Mouse (Mus musculus) neural tube, embryonic 13.5 days (tissue): Measurements from ENCODE around the gene Zfp956. TPM values are rescaled to one million over a fixed set of nuclear protein-coding genes. Genes with fewer than 3 reads are reported as not detected.
"Not testable (repeated sequence)": the region's sequence is repeated elsewhere in the genome, so short reads cannot be mapped to it uniquely, and the experiment has no call there.

Experiments
- ATAC-seq: fragments of 200-750 bp; cut with Nextera tagmentation; 2 replicates; pipeline ENCODE4 v1.8.0; 2017; ENCODE audit warnings: low read depth, mild to moderate bottlenecking, moderate TSS enrichment, moderate library complexity
- H3K27ac ChIP-seq: fragments of 300-500 bp; sonication (generic); replicated peaks from 2 replicates; pipeline ENCODE4 v1.5.1; 2015; ENCODE audit warnings: moderate library complexity, mild to moderate bottlenecking, inconsistent platforms
- H3K27me3 ChIP-seq: fragments of 300-500 bp; sonication (generic); 2 replicates; pipeline ENCODE4 v1.6.1; 2015; ENCODE audit warnings: mild to moderate bottlenecking, inconsistent platforms
- H3K36me3 ChIP-seq: fragments of 300-500 bp; sonication (generic); 2 replicates; pipeline ENCODE4 v1.6.1; 2015; ENCODE audit warnings: mild to moderate bottlenecking, inconsistent platforms
- H3K4me1 ChIP-seq: fragments of 300-500 bp; sonication (generic); replicated peaks from 2 replicates; pipeline ENCODE4 v1.6.1; 2015; ENCODE audit warnings: inconsistent platforms
- H3K4me2 ChIP-seq: fragments of 300-500 bp; sonication (generic); 2 replicates; pipeline ENCODE4 v1.6.1; 2015; ENCODE audit warnings: inconsistent platforms, mild to moderate bottlenecking, moderate library complexity
- H3K4me3 ChIP-seq: fragments of 300-500 bp; sonication (generic); 2 replicates; pipeline ENCODE4 v1.5.1; 2015; ENCODE audit warnings: mild to moderate bottlenecking, inconsistent platforms
- H3K9ac ChIP-seq: fragments of 300-500 bp; sonication (generic); 2 replicates; pipeline ENCODE4 v1.6.1; 2015; ENCODE audit warnings: moderate library complexity, mild to moderate bottlenecking, inconsistent platforms
- H3K9me3 ChIP-seq: fragments of 300-500 bp; sonication (generic); 2 replicates; pipeline ENCODE4 v1.6.1; 2016; ENCODE audit warnings: inconsistent platforms
- WGBS: fragments of 180-500 bp; shearing (Covaris S2); methylation state at CpG from one replicate; pipeline ENCODE4 v1.1.7; 2015; 5-methylcytosine and 5-hydroxymethylcytosine counted together
- polyA plus RNA-seq: library from polyadenylated mRNA; unstranded; fragments of >200 nt; fragmentation: Nextera tagmentation; extraction: Ambion mirVana; gene quantifications from 2 replicates; pipeline ENCODE4 v1.2.1, GENCODE M21; 2015

Gene Zfp956
- polyA plus RNA-seq, 1 experiment from 2014 or later, result 14.7 TPM

GRCm38 (mm10) chr6:47920447-47921340 is 32.5 kb upstream of the Zfp956 start, which contains the start of gene Zfp212:
Gene Zfp212, plus strand, starts transcription at chr6:47920476.
- Histone ChIP-seq H3K4me3 (peak within 1 kb of the TSS; percentile 83), H3K4me1 (peaks cover 16% of the 10 kb centered on the region), H3K27ac (peak within 1 kb of the TSS; percentile 95), H3K36me3 (no peaks in the 10 kb centered on the region), H3K27me3 (no peaks in the 10 kb centered on the region), H3K9me3 (no peaks in the 10 kb centered on the region), H3K4me2 (peak within 1 kb of the TSS; percentile 82), H3K9ac (peak within 1 kb of the TSS; percentile 87)
- WGBS, result under 1% methylated on average over 66 of the region's 67 CpGs
- ATAC-seq, result peak; percentile 97

- H3K4me3 ChIP-seq, result peak overlapping the region; percentile 46
- peak overlapping the region; percentile 78 for H3K4me2 ChIP-seq
- 0 out of 2 replicates have a peak, but pooled peaks have one; percentile 4 for ATAC-seq
- H3K9ac ChIP-seq, result peak overlapping the region; percentile 72
- H3K27me3 ChIP-seq, result no peaks in the 10 kb centered on the region
- WGBS, result 52% methylated on average over 12 of the region's 12 CpGs
- H3K9me3 ChIP-seq, result no peaks in the 10 kb centered on the region
- no peak overlapping the region for H3K27ac ChIP-seq
- peaks cover 9% of the 10 kb centered on the region for H3K4me1 ChIP-seq
- H3K36me3 ChIP-seq, result 0 out of 2 replicates have a peak, but pooled peaks cover 12% of the 10 kb centered on the region
These were observed 10.7 kb upstream of the Zfp956 start for GRCm38 (mm10) chr6:47942461-47942860.

- peak overlapping the region; percentile 46 for H3K4me3 ChIP-seq
- H3K4me2 ChIP-seq, result peak overlapping the region; percentile 78
- 0 out of 2 replicates have a peak, but pooled peaks cover 12% of the 10 kb centered on the region for H3K36me3 ChIP-seq
- H3K27me3 ChIP-seq, result no peaks in the 10 kb centered on the region
- H3K4me1 ChIP-seq, result peaks cover 9% of the 10 kb centered on the region
- H3K27ac ChIP-seq, result peak overlapping the region; percentile 59; the same call in 1 of the 2 replicates
- 11% methylated on average over 64 of the region's 64 CpGs for WGBS
- peak overlapping the region; percentile 72 for H3K9ac ChIP-seq
- ATAC-seq, result peak; percentile 89
- no peaks in the 10 kb centered on the region for H3K9me3 ChIP-seq
These were observed 10.0 kb upstream of the Zfp956 start for GRCm38 (mm10) chr6:47943021-47943691.

- ATAC-seq, result no peak
- Histone ChIP-seq H3K4me3 (peak overlapping the region; percentile 46), H3K9me3 (no peaks in the 10 kb centered on the region), H3K9ac (no peak overlapping the region; the same call in 1 of the 2 replicates), H3K4me2 (peak overlapping the region; percentile 78), H3K27me3 (no peaks in the 10 kb centered on the region), H3K4me1 (peaks cover 9% of the 10 kb centered on the region), H3K36me3 (0 out of 2 replicates have a peak, but pooled peaks cover 12% of the 10 kb centered on the region), H3K27ac (no peak overlapping the region)
- WGBS, result 86% methylated on average over 3 of the region's 3 CpGs
These were observed 9.5 kb upstream of the Zfp956 start for GRCm38 (mm10) chr6:47943721-47944120.

- Histone ChIP-seq H3K9me3 (no peaks in the 10 kb centered on the region), H3K4me2 (no peak overlapping the region)
- no peak for ATAC-seq
These were observed 5.8 kb upstream of the Zfp956 start for GRCm38 (mm10) chr6:47947388-47947787.

GRCm38 (mm10) chr6:47954425-47954824 is 1.2 kb downstream of the Zfp956 start:
- peak overlapping the region; percentile 85 for H3K4me2 ChIP-seq
- H3K9me3 ChIP-seq, result no peaks in the 10 kb centered on the region
- H3K4me3 ChIP-seq, result peak overlapping the region; percentile 62
- ATAC-seq, result no peak
- peak overlapping the region; percentile 81; the same call in 1 of the 2 replicates for H3K9ac ChIP-seq
- H3K27me3 ChIP-seq, result no peaks in the 10 kb centered on the region
- H3K27ac ChIP-seq, result no peak overlapping the region
- peaks cover 36% of the 10 kb centered on the region for H3K36me3 ChIP-seq
- H3K4me1 ChIP-seq, result peaks cover 21% of the 10 kb centered on the region
- 90% methylated on average over 3 of the region's 3 CpGs for WGBS

More at GRCm38 (mm10) chr6:47947388-47947787, 5.8 kb upstream of the Zfp956 start:
- 96% methylated on average over 4 of the region's 4 CpGs for WGBS
- Histone ChIP-seq H3K9ac (no peak overlapping the region), H3K27ac (no peak overlapping the region), H3K27me3 (no peaks in the 10 kb centered on the region), H3K36me3 (0 out of 2 replicates have a peak, but pooled peaks cover 12% of the 10 kb centered on the region), H3K4me1 (peaks cover 9% of the 10 kb centered on the region), H3K4me3 (no peak overlapping the region)

GRCm38 (mm10) chr6:47957816-47958215 is 4.6 kb downstream of the Zfp956 start:
- no peak overlapping the region for H3K9ac ChIP-seq
- no peak overlapping the region for H3K4me3 ChIP-seq
- no peaks in the 10 kb centered on the region for H3K27me3 ChIP-seq
- no peak overlapping the region for H3K4me2 ChIP-seq
- no peak overlapping the region for H3K27ac ChIP-seq
- H3K4me1 ChIP-seq, result peaks cover 18% of the 10 kb centered on the region
- H3K9me3 ChIP-seq, result no peaks in the 10 kb centered on the region
- peaks cover 67% of the 10 kb centered on the region for H3K36me3 ChIP-seq
- ATAC-seq, result no peak

GRCm38 (mm10) chr6:47960685-47961421 is 7.7 kb downstream of the Zfp956 start:
- Histone ChIP-seq H3K4me3 (no peak overlapping the region), H3K27ac (no peak overlapping the region), H3K9ac (no peak overlapping the region), H3K27me3 (no peaks in the 10 kb centered on the region), H3K4me1 (no peaks in the 10 kb centered on the region), H3K4me2 (no peak overlapping the region), H3K9me3 (no peaks in the 10 kb centered on the region), H3K36me3 (peaks cover 96% of the 10 kb centered on the region)
- 89% methylated on average over 6 of the region's 6 CpGs for WGBS
- no peak for ATAC-seq

GRCm38 (mm10) chr6:47963051-47963450 is 9.9 kb downstream of the Zfp956 start:
- Histone ChIP-seq H3K4me2 (no peak overlapping the region), H3K27ac (no peak overlapping the region), H3K4me3 (no peak overlapping the region), H3K4me1 (no peaks in the 10 kb centered on the region), H3K36me3 (peaks cover 84% of the 10 kb centered on the region), H3K27me3 (no peaks in the 10 kb centered on the region), H3K9ac (no peak overlapping the region), H3K9me3 (no peaks in the 10 kb centered on the region)
- no peak for ATAC-seq
- 90% methylated on average over 7 of the region's 7 CpGs for WGBS

GRCm38 (mm10) chr6:47968166-47968565 is 15.0 kb downstream of the Zfp956 start:
- not testable (repeated sequence) for H3K27ac ChIP-seq, H3K9me3 ChIP-seq, ATAC-seq, H3K4me2 ChIP-seq, H3K9ac ChIP-seq, H3K4me3 ChIP-seq, H3K4me1 ChIP-seq, H3K27me3 ChIP-seq
- WGBS, result 68% methylated on average over 1 of the region's 1 CpGs
- H3K36me3 ChIP-seq, result peaks cover 36% of the 10 kb centered on the region

GRCm38 (mm10) chr6:47974599-47974998 is 21.4 kb downstream of the Zfp956 start:
- WGBS, result 80% methylated on average over 1 of the region's 1 CpGs
- no peak overlapping the region for H3K9ac ChIP-seq
- no peak overlapping the region for H3K4me2 ChIP-seq
- H3K27ac ChIP-seq, result no peak overlapping the region
- H3K36me3 ChIP-seq, result no peaks in the 10 kb centered on the region
- no peak overlapping the region for H3K4me3 ChIP-seq
- no peaks in the 10 kb centered on the region for H3K4me1 ChIP-seq
- ATAC-seq, result no peak
- no peaks in the 10 kb centered on the region for H3K27me3 ChIP-seq
- no peaks in the 10 kb centered on the region for H3K9me3 ChIP-seq
